Mouse (Mus musculus): Measurements from ENCODE around the gene Minos1. TPM values are rescaled to one million over a fixed set of nuclear protein-coding genes. Genes with fewer than 3 reads are reported as not detected.
A peak's percentile ranks its signal among the peaks of the same experiment; 100 is the strongest.

Minos1 gene
- polyA plus RNA-seq, 1 experiment from 2014 or later = 406 TPM

GRCm38 (mm10) chr4:139166244-139166643 is 35.3 kb upstream of the Minos1 start:
- Histone ChIP-seq H3K27me3 (replicated peaks) (no peaks in the 10 kb centered on the region), H3K36me3 (no peaks in the 10 kb centered on the region), H3K4me2 (no peak overlapping the region), H3K27ac (no peak overlapping the region), H3K4me1 (0 out of 2 replicates have a peak, but pooled peaks cover 5% of the 10 kb centered on the region), H3K4me3 (no peak overlapping the region), H3K9ac (no peak overlapping the region), H3K9me3 (replicated peaks) (no peaks in the 10 kb centered on the region)
- no peak for ATAC-seq
- 71% methylated on average over 8 of the region's 8 CpGs for WGBS (ENCODE audit: insufficient replicate concordance)

GRCm38 (mm10) chr4:139165259-139165658 is 34.3 kb upstream of the Minos1 start:
- 70% methylated on average over 8 of the region's 8 CpGs for WGBS (ENCODE audit: insufficient replicate concordance)
- Histone ChIP-seq H3K9ac (no peak overlapping the region), H3K4me1 (0 out of 2 replicates have a peak, but pooled peaks cover 5% of the 10 kb centered on the region), H3K36me3 (no peaks in the 10 kb centered on the region), H3K4me3 (no peak overlapping the region), H3K9me3 (replicated peaks) (no peaks in the 10 kb centered on the region), H3K4me2 (no peak overlapping the region), H3K27ac (no peak overlapping the region), H3K27me3 (replicated peaks) (no peaks in the 10 kb centered on the region)
- no peak for ATAC-seq

GRCm38 (mm10) chr4:139164082-139164481 is 33.2 kb upstream of the Minos1 start:
- no peak for ATAC-seq
- H3K9ac ChIP-seq = no peak overlapping the region
- no peaks in the 10 kb centered on the region for H3K27me3 ChIP-seq (replicated peaks)
- 79% methylated on average over 6 of the region's 6 CpGs for WGBS (ENCODE audit: insufficient replicate concordance)
- no peak overlapping the region for H3K4me2 ChIP-seq
- H3K4me1 ChIP-seq = 0 out of 2 replicates have a peak, but pooled peaks cover 3% of the 10 kb centered on the region
- H3K9me3 ChIP-seq (replicated peaks) = no peaks in the 10 kb centered on the region
- no peak overlapping the region for H3K27ac ChIP-seq
- H3K36me3 ChIP-seq = no peaks in the 10 kb centered on the region
- no peak overlapping the region for H3K4me3 ChIP-seq

- Histone ChIP-seq H3K9me3 (replicated peaks) (no peaks in the 10 kb centered on the region), H3K4me3 (no peak overlapping the region), H3K9ac (no peak overlapping the region), H3K36me3 (no peaks in the 10 kb centered on the region), H3K4me1 (no peaks in the 10 kb centered on the region), H3K27me3 (replicated peaks) (no peaks in the 10 kb centered on the region), H3K27ac (no peak overlapping the region), H3K4me2 (no peak overlapping the region)
- no peak for ATAC-seq
- 37% methylated on average over 2 of the region's 2 CpGs for WGBS (ENCODE audit: insufficient replicate concordance)
Observed at GRCm38 (mm10) chr4:139161076-139161475, 30.2 kb upstream of the Minos1 start.

GRCm38 (mm10) chr4:139158350-139158749 is 27.4 kb upstream of the Minos1 start:
- 77% methylated on average over 14 of the region's 14 CpGs for WGBS (ENCODE audit: insufficient replicate concordance)
- Histone ChIP-seq H3K4me1 (no peaks in the 10 kb centered on the region), H3K27ac (no peak overlapping the region), H3K4me2 (no peak overlapping the region), H3K9ac (no peak overlapping the region), H3K4me3 (no peak overlapping the region), H3K9me3 (replicated peaks) (no peaks in the 10 kb centered on the region), H3K36me3 (no peaks in the 10 kb centered on the region), H3K27me3 (replicated peaks) (peaks cover 9% of the 10 kb centered on the region)
- ATAC-seq = no peak

GRCm38 (mm10) chr4:139156538-139156937 is 25.6 kb upstream of the Minos1 start:
- H3K4me3 ChIP-seq = no peak overlapping the region
- H3K27me3 ChIP-seq (replicated peaks) = peaks cover 9% of the 10 kb centered on the region
- H3K9ac ChIP-seq = no peak overlapping the region
- H3K27ac ChIP-seq = no peak overlapping the region
- WGBS (ENCODE audit: insufficient replicate concordance) = 76% methylated on average over 6 of the region's 6 CpGs
- no peak overlapping the region for H3K4me2 ChIP-seq
- H3K9me3 ChIP-seq (replicated peaks) = 0 out of 2 replicates have a peak, but pooled peaks cover under 1% of the 10 kb centered on the region
- no peak for ATAC-seq
- no peaks in the 10 kb centered on the region for H3K4me1 ChIP-seq
- H3K36me3 ChIP-seq = no peaks in the 10 kb centered on the region

- Histone ChIP-seq H3K36me3 (no peaks in the 10 kb centered on the region), H3K27me3 (replicated peaks) (peaks cover 9% of the 10 kb centered on the region), H3K4me3 (no peak overlapping the region), H3K9me3 (replicated peaks) (0 out of 2 replicates have a peak, but pooled peaks cover 4% of the 10 kb centered on the region), H3K27ac (no peak overlapping the region), H3K9ac (no peak overlapping the region), H3K4me1 (no peaks in the 10 kb centered on the region), H3K4me2 (no peak overlapping the region)
- ATAC-seq = no peak
- 67% methylated on average over 20 of the region's 20 CpGs for WGBS (ENCODE audit: insufficient replicate concordance)
Observed at GRCm38 (mm10) chr4:139154576-139155307, 23.8 kb upstream of the Minos1 start.

GRCm38 (mm10) chr4:139151370-139151769 is 20.5 kb upstream of the Minos1 start:
- Histone ChIP-seq H3K27ac (no peak overlapping the region), H3K27me3 (replicated peaks) (peaks cover 18% of the 10 kb centered on the region), H3K4me3 (no peak overlapping the region), H3K9me3 (replicated peaks) (0 out of 2 replicates have a peak, but pooled peaks cover 4% of the 10 kb centered on the region), H3K9ac (no peak overlapping the region), H3K4me2 (no peak overlapping the region), H3K36me3 (no peaks in the 10 kb centered on the region), H3K4me1 (no peaks in the 10 kb centered on the region)
- WGBS (ENCODE audit: insufficient replicate concordance) = 53% methylated on average over 6 of the region's 6 CpGs
- no peak for ATAC-seq

- ATAC-seq = no peak
- H3K27me3 ChIP-seq (replicated peaks) = peaks cover 11% of the 10 kb centered on the region; the same call in 1 of the 2 replicates
Observed at GRCm38 (mm10) chr4:139146760-139147159, 15.8 kb upstream of the Minos1 start.

GRCm38 (mm10) chr4:139145156-139145555 is 14.2 kb upstream of the Minos1 start:
- Histone ChIP-seq H3K27me3 (replicated peaks) (peaks cover 11% of the 10 kb centered on the region; the same call in 1 of the 2 replicates), H3K4me3 (no peak overlapping the region), H3K27ac (no peak overlapping the region), H3K36me3 (no peaks in the 10 kb centered on the region), H3K4me2 (no peak overlapping the region), H3K9me3 (replicated peaks) (0 out of 2 replicates have a peak, but pooled peaks cover 5% of the 10 kb centered on the region), H3K9ac (no peak overlapping the region), H3K4me1 (no peaks in the 10 kb centered on the region)
- WGBS (ENCODE audit: insufficient replicate concordance) = 83% methylated on average over 11 of the region's 11 CpGs
- ATAC-seq = no peak

More at GRCm38 (mm10) chr4:139146760-139147159, 15.8 kb upstream of the Minos1 start:
- WGBS (ENCODE audit: insufficient replicate concordance) = 54% methylated on average over 5 of the region's 5 CpGs
- Histone ChIP-seq H3K4me3 (no peak overlapping the region), H3K9me3 (replicated peaks) (0 out of 2 replicates have a peak, but pooled peaks cover 9% of the 10 kb centered on the region), H3K4me1 (no peaks in the 10 kb centered on the region), H3K4me2 (no peak overlapping the region), H3K27ac (no peak overlapping the region), H3K36me3 (no peaks in the 10 kb centered on the region), H3K9ac (no peak overlapping the region)

- Histone ChIP-seq H3K9me3 (replicated peaks) (0 out of 2 replicates have a peak, but pooled peaks cover 5% of the 10 kb centered on the region), H3K36me3 (no peaks in the 10 kb centered on the region)
- WGBS (ENCODE audit: insufficient replicate concordance) = 78% methylated on average over 4 of the region's 4 CpGs
Observed at GRCm38 (mm10) chr4:139144577-139144976, 13.7 kb upstream of the Minos1 start.

GRCm38 (mm10) chr4:139142985-139143384 is 12.1 kb upstream of the Minos1 start:
- peak overlapping the region; percentile 22; the same call in 1 of the 2 replicates for H3K4me2 ChIP-seq
- H3K4me3 ChIP-seq = no peak overlapping the region
- H3K9me3 ChIP-seq (replicated peaks) = 0 out of 2 replicates have a peak, but pooled peaks cover 5% of the 10 kb centered on the region
- H3K27me3 ChIP-seq (replicated peaks) = 0 out of 2 replicates have a peak, but pooled peaks cover 7% of the 10 kb centered on the region
- H3K27ac ChIP-seq = no peak overlapping the region
- ATAC-seq = no peak
- H3K36me3 ChIP-seq = no peaks in the 10 kb centered on the region
- no peak overlapping the region for H3K9ac ChIP-seq
- H3K4me1 ChIP-seq = no peaks in the 10 kb centered on the region
- 60% methylated on average over 9 of the region's 9 CpGs for WGBS (ENCODE audit: insufficient replicate concordance)

More at GRCm38 (mm10) chr4:139144577-139144976, 13.7 kb upstream of the Minos1 start:
- Histone ChIP-seq H3K9ac (no peak overlapping the region), H3K27ac (no peak overlapping the region), H3K4me1 (no peaks in the 10 kb centered on the region), H3K27me3 (replicated peaks) (peaks cover 11% of the 10 kb centered on the region; the same call in 1 of the 2 replicates), H3K4me3 (no peak overlapping the region), H3K4me2 (no peak overlapping the region)
- no peak for ATAC-seq
